Mouse (Mus musculus): ENCODE data around the gene Mbd3. TPM values are rescaled to one million over a fixed set of nuclear protein-coding genes. Genes with fewer than 3 reads are reported as not detected.

The Mbd3 gene
- polyA plus RNA-seq, 1 experiment, result 81.3 TPM

GRCm38 (mm10) chr10:80343425-80343895, 55.9 kb downstream of the Mbd3 start:
- Histone ChIP-seq H3K36me3 (ENCODE audit: control insufficient read depth, insufficient read depth, low read length, poor library complexity, severe bottlenecking) (no peaks in the 10 kb centered on the region), H3K4me1 (ENCODE audit: control insufficient read depth, insufficient read depth, low read length) (peaks cover 4% of the 10 kb centered on the region), H3K9ac (ENCODE audit: low read depth, poor library complexity, severe bottlenecking) (no peak overlapping the region), H3K4me3 (ENCODE audit: low read depth, low read length) (peak overlapping the region; percentile 38), H3K27me3 (ENCODE audit: control insufficient read depth, insufficient read depth, low read length, poor library complexity, severe bottlenecking) (no peaks in the 10 kb centered on the region), H3K9me3 (replicated peaks; ENCODE audit: control insufficient read depth, insufficient read depth, low read length, poor library complexity, severe bottlenecking) (no peaks in the 10 kb centered on the region), H3K27ac (ENCODE audit: insufficient read depth, low read length) (no peak overlapping the region)
- no peak for TF ChIP-seq EP300 (IDR thresholded peaks at IDR 0.05; ENCODE audit: insufficient read depth, low read depth, low read length)
- no peak for TF ChIP-seq POLR2A (IDR thresholded peaks at IDR 0.05; ENCODE audit: insufficient read depth, low read length)
- TF ChIP-seq CTCF (IDR thresholded peaks at IDR 0.05; ENCODE audit: low read depth, low read length), result no peak

GRCm38 (mm10) chr10:80342749-80343424, 56.5 kb downstream of the Mbd3 start:
- H3K27ac ChIP-seq (ENCODE audit: insufficient read depth, low read length), result no peak overlapping the region
- H3K4me1 ChIP-seq (ENCODE audit: control insufficient read depth, insufficient read depth, low read length), result peaks cover 4% of the 10 kb centered on the region
- H3K4me3 ChIP-seq (ENCODE audit: low read depth, low read length), result peak overlapping the region; percentile 58
- no peaks in the 10 kb centered on the region for H3K36me3 ChIP-seq (ENCODE audit: control insufficient read depth, insufficient read depth, low read length, poor library complexity, severe bottlenecking)
- no peaks in the 10 kb centered on the region for H3K27me3 ChIP-seq (ENCODE audit: control insufficient read depth, insufficient read depth, low read length, poor library complexity, severe bottlenecking)
- H3K9me3 ChIP-seq (replicated peaks; ENCODE audit: control insufficient read depth, insufficient read depth, low read length, poor library complexity, severe bottlenecking), result no peaks in the 10 kb centered on the region
- peak overlapping the region; percentile 5 for H3K9ac ChIP-seq (ENCODE audit: low read depth, poor library complexity, severe bottlenecking)
- no peak for TF ChIP-seq POLR2A (IDR thresholded peaks at IDR 0.05; ENCODE audit: insufficient read depth, low read length)
- no peak for TF ChIP-seq CTCF (IDR thresholded peaks at IDR 0.05; ENCODE audit: low read depth, low read length)
- TF ChIP-seq EP300 (IDR thresholded peaks at IDR 0.05; ENCODE audit: insufficient read depth, low read depth, low read length), result no peak

Other genes starting within 250 kb of the Mbd3 start
- 51.9 and 58.2 TPM in 2 replicates for gene Cirbp, start 233.6 kb downstream of the Mbd3 start, polyA plus RNA-seq (2011; ENCODE audit: insufficient read depth, insufficient read length, low read depth, missing spikeins)
- gene 1600002K03Rik, start 226.6 kb downstream of the Mbd3 start, polyA plus RNA-seq (2011; ENCODE audit: insufficient read depth, insufficient read length, low read depth, missing spikeins), result 7.6 and 7.7 TPM in 2 replicates
- gene Efna2, start 220.1 kb downstream of the Mbd3 start, polyA plus RNA-seq (2011; ENCODE audit: insufficient read depth, insufficient read length, low read depth, missing spikeins), result 7.2 and 11.2 TPM in 2 replicates
- gene Mum1, start 173.1 kb downstream of the Mbd3 start, polyA plus RNA-seq (2011; ENCODE audit: insufficient read depth, insufficient read length, low read depth, missing spikeins), result 35.7 and 36.5 TPM in 2 replicates
- 63.9 and 72.8 TPM in 2 replicates for gene Ndufs7, start 150.4 kb downstream of the Mbd3 start, polyA plus RNA-seq (2011; ENCODE audit: insufficient read depth, insufficient read length, low read depth, missing spikeins)
- 0.68 and 0.82 TPM in 2 replicates for gene Gamt, start 138.5 kb downstream of the Mbd3 start, polyA plus RNA-seq (2011; ENCODE audit: insufficient read depth, insufficient read length, low read depth, missing spikeins)
- 175 and 192 TPM in 2 replicates for gene Dazap1, start 138.1 kb downstream of the Mbd3 start, polyA plus RNA-seq (2011; ENCODE audit: insufficient read depth, insufficient read length, low read depth, missing spikeins)
- gene Rps15, start 107.1 kb downstream of the Mbd3 start, polyA plus RNA-seq (2011; ENCODE audit: insufficient read depth, insufficient read length, low read depth, missing spikeins), result 2,641 and 2,952 TPM in 2 replicates
- 3.2 and 3.8 TPM in 2 replicates for gene Apc2, start 103.6 kb downstream of the Mbd3 start, polyA plus RNA-seq (2011; ENCODE audit: insufficient read depth, insufficient read length, low read depth, missing spikeins)
- 11.6 and 13.2 TPM in 2 replicates for gene 2310011J03Rik, start 79.0 kb downstream of the Mbd3 start, polyA plus RNA-seq (2011; ENCODE audit: insufficient read depth, insufficient read length, low read depth, missing spikeins)
- 2.8 and 3.1 TPM in 2 replicates for gene Pcsk4, start 70.1 kb downstream of the Mbd3 start, polyA plus RNA-seq (2011; ENCODE audit: insufficient read depth, insufficient read length, low read depth, missing spikeins)
- gene Reep6, start 69.6 kb downstream of the Mbd3 start, polyA plus RNA-seq (2011; ENCODE audit: insufficient read depth, insufficient read length, low read depth, missing spikeins), result 17.3 and 17.6 TPM in 2 replicates
- gene Adamtsl5, start 51.1 kb downstream of the Mbd3 start, polyA plus RNA-seq (2011; ENCODE audit: insufficient read depth, insufficient read length, low read depth, missing spikeins), result 3.8 and 5.4 TPM in 2 replicates
- 11.1 and 12.6 TPM in 2 replicates for gene Plk5, start 43.1 kb downstream of the Mbd3 start, polyA plus RNA-seq (2011; ENCODE audit: insufficient read depth, insufficient read length, low read depth, missing spikeins)
- gene Mex3d, start 11.9 kb downstream of the Mbd3 start, polyA plus RNA-seq (2011; ENCODE audit: insufficient read depth, insufficient read length, low read depth, missing spikeins), result 25.0 and 28.0 TPM in 2 replicates
- gene Uqcr11, start 7.3 kb upstream of the Mbd3 start, polyA plus RNA-seq (2011; ENCODE audit: insufficient read depth, insufficient read length, low read depth, missing spikeins), result 199 and 223 TPM in 2 replicates
- gene Tcf3, start 34.1 kb upstream of the Mbd3 start, polyA plus RNA-seq (2011; ENCODE audit: insufficient read depth, insufficient read length, low read depth, missing spikeins), result 78.0 and 78.2 TPM in 2 replicates
- gene Onecut3, start 95.3 kb upstream of the Mbd3 start, polyA plus RNA-seq (2011; ENCODE audit: insufficient read depth, insufficient read length, low read depth, missing spikeins), result not detected in 2 replicates
- gene Atp8b3, start 139.6 kb upstream of the Mbd3 start, polyA plus RNA-seq (2011; ENCODE audit: insufficient read depth, insufficient read length, low read depth, missing spikeins), result 1.2 and 1.6 TPM in 2 replicates
- 29.5 and 32.8 TPM in 2 replicates for gene Rexo1, start 162.0 kb upstream of the Mbd3 start, polyA plus RNA-seq (2011; ENCODE audit: insufficient read depth, insufficient read length, low read depth, missing spikeins)
- 24.9 TPM in 2 replicates for gene Klf16, start 177.8 kb upstream of the Mbd3 start, polyA plus RNA-seq (2011; ENCODE audit: insufficient read depth, insufficient read length, low read depth, missing spikeins)
- 35.8 and 49.5 TPM in 2 replicates for gene Abhd17a, start 190.8 kb upstream of the Mbd3 start, polyA plus RNA-seq (2011; ENCODE audit: insufficient read depth, insufficient read length, low read depth, missing spikeins)
- gene Scamp4, start 203.3 kb upstream of the Mbd3 start, polyA plus RNA-seq (2011; ENCODE audit: insufficient read depth, insufficient read length, low read depth, missing spikeins), result 58.4 and 68.9 TPM in 2 replicates
- 3.6 and 5.4 TPM in 2 replicates for gene Adat3, start 203.3 kb upstream of the Mbd3 start, polyA plus RNA-seq (2011; ENCODE audit: insufficient read depth, insufficient read length, low read depth, missing spikeins)
- gene Gm49322, start 206.5 kb upstream of the Mbd3 start, polyA plus RNA-seq (2011; ENCODE audit: insufficient read depth, insufficient read length, low read depth, missing spikeins), result 2.4 and 2.8 TPM in 2 replicates
- 82.7 and 84.6 TPM in 2 replicates for gene Csnk1g2, start 223.3 kb upstream of the Mbd3 start, polyA plus RNA-seq (2011; ENCODE audit: insufficient read depth, insufficient read length, low read depth, missing spikeins)

All from ES-Bruce4 (cell line).